Mouse (Mus musculus): Measurements from ENCODE around the gene Cd209g. TPM values are rescaled to one million over a fixed set of nuclear protein-coding genes. Genes with fewer than 3 reads are reported as not detected.

The Cd209g gene
- total and polyA plus RNA-seq, 2 experiments from 2014 or later = not detected

GRCm38 (mm10) chr8:4141721-4142120, 7.8 kb downstream of the Cd209g start:
- ATAC-seq (ENCODE audit: insufficient read depth, low read depth) (no peak), DNase-seq (ENCODE audit: low spot score) (no peak)
- Histone ChIP-seq H3K27me3 (ENCODE audit: control insufficient read depth, insufficient read depth, low read length) (no peaks in the 10 kb centered on the region), H3K4me2 (ENCODE audit: low read depth, low read length) (no peak overlapping the region), H3K9ac (replicated peaks; ENCODE audit: low read depth, low read length) (no peak overlapping the region), H3K4me3 (ENCODE audit: low read depth, low read length) (no peak overlapping the region), H3K9me3 (replicated peaks; ENCODE audit: control insufficient read depth, low read length) (no peaks in the 10 kb centered on the region), H3K36me3 (replicated peaks; ENCODE audit: control insufficient read depth, insufficient read depth, low read length) (no peaks in the 10 kb centered on the region), H3K27ac (ENCODE audit: low read depth) (no peak overlapping the region), H3K4me1 (ENCODE audit: control insufficient read depth, insufficient read depth) (no peaks in the 10 kb centered on the region)
- TF ChIP-seq EP300 (IDR thresholded peaks at IDR 0.05; ENCODE audit: low read depth) (no peak), CTCF (IDR thresholded peaks at IDR 0.05; ENCODE audit: low read depth) (no peak)
- 61% methylated on average over 3 of the region's 3 CpGs for WGBS

DNA sequence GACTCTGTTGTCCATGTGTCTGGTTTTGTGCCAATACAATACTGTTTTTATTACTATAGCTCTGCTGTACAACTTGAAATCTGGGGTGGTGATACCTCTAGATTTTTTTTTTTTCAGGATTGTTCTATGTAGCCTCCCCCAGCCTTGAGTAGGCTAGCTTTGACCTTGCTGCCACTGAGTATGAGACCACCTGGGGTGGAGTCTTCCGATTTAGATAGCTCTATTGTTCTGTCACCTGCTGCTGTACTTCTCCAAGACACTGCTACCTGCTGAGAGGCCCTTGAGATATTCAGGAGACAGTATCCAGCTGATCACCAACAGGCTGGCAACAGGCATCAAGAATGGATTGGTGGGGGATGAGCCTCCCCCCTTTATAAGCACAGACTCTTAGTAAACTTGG, 13.4 kb downstream of the Cd209g start:
- no peak overlapping the region for H3K9ac ChIP-seq (replicated peaks; ENCODE audit: low read depth, low read length)
- H3K4me2 ChIP-seq (ENCODE audit: low read depth, low read length) = no peak overlapping the region
- DNase-seq (ENCODE audit: low spot score) = no peak
- no peak overlapping the region for H3K4me3 ChIP-seq (ENCODE audit: low read depth, low read length)
- 34% methylated on average over 1 of the region's 1 CpGs for WGBS
- H3K9me3 ChIP-seq (replicated peaks; ENCODE audit: control insufficient read depth, low read length) = no peaks in the 10 kb centered on the region; the same call in 1 of the 2 replicates
- no peak overlapping the region for H3K27ac ChIP-seq (ENCODE audit: low read depth)
- no peak for ATAC-seq (ENCODE audit: insufficient read depth, low read depth)
- H3K36me3 ChIP-seq (replicated peaks; ENCODE audit: control insufficient read depth, insufficient read depth, low read length) = no peaks in the 10 kb centered on the region
- H3K4me1 ChIP-seq (ENCODE audit: control insufficient read depth, insufficient read depth) = no peaks in the 10 kb centered on the region
- no peaks in the 10 kb centered on the region for H3K27me3 ChIP-seq (ENCODE audit: control insufficient read depth, insufficient read depth, low read length)
- TF ChIP-seq CTCF (IDR thresholded peaks at IDR 0.05; ENCODE audit: low read depth) (no peak), EP300 (IDR thresholded peaks at IDR 0.05; ENCODE audit: low read depth) (no peak)

DNA sequence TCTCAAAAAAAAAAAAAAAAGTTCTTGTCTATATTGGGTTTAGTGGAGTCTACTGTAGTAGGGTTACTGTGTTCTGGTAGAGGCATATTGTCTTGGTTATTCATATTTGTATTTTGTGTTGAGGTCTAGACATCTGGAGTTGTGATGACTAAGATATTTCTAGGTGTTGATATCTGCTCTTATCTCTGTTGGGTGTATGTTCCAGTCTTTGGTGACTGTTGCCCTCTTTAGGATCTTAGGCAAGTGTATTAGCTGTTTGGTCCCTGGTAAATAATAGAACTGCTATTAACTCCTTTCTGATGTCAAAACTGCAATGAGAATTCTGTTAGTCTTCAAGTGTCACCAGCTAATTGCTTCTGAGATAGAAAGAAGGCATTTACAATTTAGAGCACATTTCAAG, 21.0 kb downstream of the Cd209g start:
- no peak overlapping the region for H3K4me2 ChIP-seq (ENCODE audit: low read depth, low read length)
- H3K4me1 ChIP-seq (ENCODE audit: control insufficient read depth, insufficient read depth) = no peaks in the 10 kb centered on the region
- H3K36me3 ChIP-seq (replicated peaks; ENCODE audit: control insufficient read depth, insufficient read depth, low read length) = no peaks in the 10 kb centered on the region
- H3K27me3 ChIP-seq (ENCODE audit: control insufficient read depth, insufficient read depth, low read length) = no peaks in the 10 kb centered on the region
- no peak overlapping the region for H3K4me3 ChIP-seq (ENCODE audit: low read depth, low read length)
- no peak overlapping the region for H3K27ac ChIP-seq (ENCODE audit: low read depth)
- H3K9me3 ChIP-seq (replicated peaks; ENCODE audit: control insufficient read depth, low read length) = no peaks in the 10 kb centered on the region; the same call in 1 of the 2 replicates
- ATAC-seq (ENCODE audit: insufficient read depth, low read depth) (no peak), DNase-seq (ENCODE audit: low spot score) (no peak)
- no peak overlapping the region for H3K9ac ChIP-seq (replicated peaks; ENCODE audit: low read depth, low read length)
- TF ChIP-seq CTCF (IDR thresholded peaks at IDR 0.05; ENCODE audit: low read depth) = no peak

GRCm38 (mm10) chr8:4162786-4163185, 28.9 kb downstream of the Cd209g start:
- no peak for DNase-seq (ENCODE audit: low spot score)
- Histone ChIP-seq H3K4me3 (ENCODE audit: low read depth, low read length) (no peak overlapping the region), H3K36me3 (replicated peaks; ENCODE audit: control insufficient read depth, insufficient read depth, low read length) (no peaks in the 10 kb centered on the region), H3K9ac (replicated peaks; ENCODE audit: low read depth, low read length) (no peak overlapping the region), H3K27me3 (ENCODE audit: control insufficient read depth, insufficient read depth, low read length) (no peaks in the 10 kb centered on the region), H3K4me2 (ENCODE audit: low read depth, low read length) (no peak overlapping the region), H3K9me3 (replicated peaks; ENCODE audit: control insufficient read depth, low read length) (no peaks in the 10 kb centered on the region), H3K27ac (ENCODE audit: low read depth) (peak overlapping the region; percentile 6; the same call in 1 of the 2 replicates), H3K4me1 (ENCODE audit: control insufficient read depth, insufficient read depth) (0 out of 2 replicates have a peak, but pooled peaks cover 4% of the 10 kb centered on the region)
- no peak for ATAC-seq (ENCODE audit: insufficient read depth, low read depth)
- TF ChIP-seq CTCF (IDR thresholded peaks at IDR 0.05; ENCODE audit: low read depth) (no peak), EP300 (IDR thresholded peaks at IDR 0.05; ENCODE audit: low read depth) (no peak)
- WGBS = 41% methylated on average over 4 of the region's 4 CpGs

- H3K4me3 ChIP-seq (ENCODE audit: low read depth, low read length) = peak overlapping the region; percentile 73
- 0 out of 2 replicates have a peak, but pooled peaks cover 4% of the 10 kb centered on the region for H3K4me1 ChIP-seq (ENCODE audit: control insufficient read depth, insufficient read depth)
- peak overlapping the region; percentile 77 for H3K4me2 ChIP-seq (ENCODE audit: low read depth, low read length)
- H3K36me3 ChIP-seq (replicated peaks; ENCODE audit: control insufficient read depth, insufficient read depth, low read length) = no peaks in the 10 kb centered on the region
- no peak for TF ChIP-seq CTCF (IDR thresholded peaks at IDR 0.05; ENCODE audit: low read depth)
- no peak for TF ChIP-seq EP300 (IDR thresholded peaks at IDR 0.05; ENCODE audit: low read depth)
- peak; percentile 14 for DNase-seq (ENCODE audit: low spot score)
- ATAC-seq (ENCODE audit: insufficient read depth, low read depth) = no peak
- H3K27me3 ChIP-seq (ENCODE audit: control insufficient read depth, insufficient read depth, low read length) = no peaks in the 10 kb centered on the region
- 4% methylated on average over 13 of the region's 13 CpGs for WGBS
- H3K9ac ChIP-seq (replicated peaks; ENCODE audit: low read depth, low read length) = 0 out of 2 replicates have a peak overlapping the region, but pooled peaks have one; percentile 27
- H3K27ac ChIP-seq (ENCODE audit: low read depth) = peak overlapping the region; percentile 27; the same call in 1 of the 2 replicates
- H3K9me3 ChIP-seq (replicated peaks; ENCODE audit: control insufficient read depth, low read length) = no peaks in the 10 kb centered on the region
These were observed 31.4 kb downstream of the Cd209g start for GRCm38 (mm10) chr8:4165176-4165851.
